Mouse (Mus musculus): ENCODE results near the gene Swi5.

Gene Swi5

GRCm38 (mm10) chr2:32260635-32261034 lies 27.2 kb downstream of the Swi5 start:
- DNase-seq (ENCODE audit: low spot score), result peak; percentile 68

GRCm38 (mm10) chr2:32259657-32260417 lies 28.0 kb downstream of the Swi5 start, which contains the start of gene Uck1:
Gene Uck1, minus strand, starts transcription at chr2:32260159.
- peak; percentile 91 for DNase-seq (ENCODE audit: low spot score)

GRCm38 (mm10) chr2:32258887-32259533 lies 28.9 kb downstream of the Swi5 start:
- DNase-seq (ENCODE audit: low spot score), result no peak

GRCm38 (mm10) chr2:32256273-32256672 lies 31.6 kb downstream of the Swi5 start:
- DNase-seq (ENCODE audit: low spot score), result no peak

GRCm38 (mm10) chr2:32254563-32254962 lies 33.3 kb downstream of the Swi5 start:
- no peak for DNase-seq (ENCODE audit: low spot score)

- DNase-seq (ENCODE audit: low spot score), result peak; percentile 65
Observed at GRCm38 (mm10) chr2:32253352-32253751, 34.5 kb downstream of the Swi5 start.

GRCm38 (mm10) chr2:32252658-32253057 lies 35.2 kb downstream of the Swi5 start:
- DNase-seq (ENCODE audit: low spot score), result peak; percentile 76

- peak; percentile 63 for DNase-seq (ENCODE audit: low spot score)
Observed at GRCm38 (mm10) chr2:32251791-32252527, 35.9 kb downstream of the Swi5 start.

- DNase-seq (ENCODE audit: low spot score), result no peak
Observed at GRCm38 (mm10) chr2:32248377-32249361, 39.2 kb downstream of the Swi5 start.

GRCm38 (mm10) chr2:32246741-32247140 lies 41.1 kb downstream of the Swi5 start:
- DNase-seq (ENCODE audit: low spot score), result no peak

GRCm38 (mm10) chr2:32242986-32243385 lies 44.9 kb downstream of the Swi5 start:
- DNase-seq (ENCODE audit: low spot score), result no peak

- no peak for DNase-seq (ENCODE audit: low spot score)
Observed at GRCm38 (mm10) chr2:32240591-32240990, 47.3 kb downstream of the Swi5 start.

- no peak for DNase-seq (ENCODE audit: low spot score)
Observed at GRCm38 (mm10) chr2:32238708-32239435, 49.0 kb downstream of the Swi5 start.

- no peak for DNase-seq (ENCODE audit: low spot score)
Observed at GRCm38 (mm10) chr2:32237571-32237970, 50.3 kb downstream of the Swi5 start.

- no peak for DNase-seq (ENCODE audit: low spot score)
Observed at GRCm38 (mm10) chr2:32236760-32237487, 51.0 kb downstream of the Swi5 start.

GRCm38 (mm10) chr2:32235886-32236759 lies 51.8 kb downstream of the Swi5 start, which contains the start of gene Pomt1:
Gene Pomt1, plus strand, starts transcription at chr2:32236590.
- peak; percentile 92 for DNase-seq (ENCODE audit: low spot score)

- no peak for DNase-seq (ENCODE audit: low spot score)
Observed at GRCm38 (mm10) chr2:32235433-32235832, 52.4 kb downstream of the Swi5 start.
